Mouse (Mus musculus) kidney, adult 2 months (tissue): Measurements from ENCODE around the gene Akirin2. TPM values are rescaled to one million over a fixed set of nuclear protein-coding genes. Genes with fewer than 3 reads are reported as not detected.
"Not testable (repeated sequence)": the region's sequence is repeated elsewhere in the genome, so short reads cannot be mapped to it uniquely, and the experiment has no call there.

ENCODE experiments used
- DNase-seq: peaks from one replicate; pipeline ENCODE4 v3.0.0; 2021
- H3K27ac ChIP-seq: fragments of 200-500 bp; 2 replicates; pipeline ENCODE4 v1.5.1; 2012; ENCODE audit warnings: low read depth, low read length, control low read depth, inconsistent platforms; ENCODE audit not compliant: insufficient read depth
- H3K27me3 ChIP-seq: fragments of 200-500 bp; replicated peaks from 2 replicates; pipeline ENCODE4 v1.6.1; 2012; ENCODE audit warnings: mild to moderate bottlenecking, moderate library complexity, low read length, inconsistent platforms; ENCODE audit not compliant: control insufficient read depth, insufficient read depth
- H3K36me3 ChIP-seq: fragments of 200-500 bp; 2 replicates; pipeline ENCODE4 v1.6.1; 2012; ENCODE audit warnings: mild to moderate bottlenecking, moderate library complexity, low read length, inconsistent platforms; ENCODE audit not compliant: control insufficient read depth, insufficient read depth
- H3K4me1 ChIP-seq: fragments of 200-500 bp; 2 replicates; pipeline ENCODE4 v1.6.1; 2011; ENCODE audit warnings: low read length; ENCODE audit not compliant: control insufficient read depth, insufficient read depth
- H3K4me3 ChIP-seq: fragments of 200-500 bp; 2 replicates; pipeline ENCODE4 v1.5.1; 2011; ENCODE audit warnings: mild to moderate bottlenecking, low read depth, low read length, control low read depth; ENCODE audit not compliant: insufficient read depth
- CTCF ChIP-seq: fragments of 200-500 bp; conservative IDR thresholded peaks from 2 replicates; pipeline ENCODE4 v1.5.1; 2011; ENCODE audit warnings: low read depth, mild to moderate bottlenecking, control low read depth, low read length, moderate library complexity, mixed read lengths; ENCODE audit not compliant: insufficient read depth, insufficient read length
- POLR2A ChIP-seq: fragments of 200-500 bp; IDR thresholded peaks from one replicate; pipeline ENCODE4 v1.6.1; 2011; ENCODE audit warnings: low read depth, low read length, control low read depth
- WGBS: fragments of 180-500 bp; shearing (Covaris S2); methylation state at CpG from one replicate; pipeline ENCODE4 v1.1.7; 2018; 5-methylcytosine and 5-hydroxymethylcytosine counted together
- polyA plus RNA-seq: library from polyadenylated mRNA; depleted of rRNA; stranded (reverse); fragments of >200 nt; gene quantifications from 2 replicates; pipeline ENCODE4 v1.2.3, GENCODE M21; 2012

The Akirin2 gene
- polyA plus RNA-seq, 1 experiment = 24.6 TPM

- DNase-seq = peak; percentile 50
- Histone ChIP-seq H3K4me1 (peaks cover 3% of the 10 kb centered on the region; the same call in 1 of the 2 replicates), H3K27me3 (no peaks in the 10 kb centered on the region), H3K36me3 (peaks cover 17% of the 10 kb centered on the region), H3K27ac (peak overlapping the region; percentile 86), H3K4me3 (no peak overlapping the region)
- WGBS = 59% methylated on average over 6 of the region's 6 CpGs
- TF ChIP-seq CTCF (no peak), POLR2A (no peak)
Measured at GRCm38 (mm10) chr4:34566226-34566625, 15.5 kb downstream of the Akirin2 start.

GRCm38 (mm10) chr4:34572876-34573275 lies 22.1 kb downstream of the Akirin2 start:
- Histone ChIP-seq H3K27me3 (no peaks in the 10 kb centered on the region), H3K27ac (0 out of 2 replicates have a peak overlapping the region, but pooled peaks have one; percentile 16), H3K4me1 (peaks cover 3% of the 10 kb centered on the region; the same call in 1 of the 2 replicates), H3K36me3 (peaks cover 20% of the 10 kb centered on the region), H3K4me3 (no peak overlapping the region)
- 73% methylated on average over 2 of the region's 2 CpGs for WGBS
- DNase-seq = no peak
- TF ChIP-seq CTCF (no peak), POLR2A (no peak)

- Histone ChIP-seq H3K27ac (no peak overlapping the region), H3K4me3 (no peak overlapping the region), H3K27me3 (no peaks in the 10 kb centered on the region), H3K4me1 (peaks cover 3% of the 10 kb centered on the region; the same call in 1 of the 2 replicates), H3K36me3 (peaks cover 14% of the 10 kb centered on the region)
- 97% methylated on average over 2 of the region's 2 CpGs for WGBS
- DNase-seq = peak; percentile 40
- TF ChIP-seq CTCF (no peak), POLR2A (no peak)
Measured at GRCm38 (mm10) chr4:34577028-34577427, 26.3 kb downstream of the Akirin2 start.

GRCm38 (mm10) chr4:34579215-34579614 lies 28.5 kb downstream of the Akirin2 start:
- H3K36me3 ChIP-seq = peaks cover 11% of the 10 kb centered on the region

GRCm38 (mm10) chr4:34581489-34581888 lies 30.8 kb downstream of the Akirin2 start:
- DNase-seq, H3K27me3 ChIP-seq, H3K4me3 ChIP-seq, H3K27ac ChIP-seq, H3K36me3 ChIP-seq: not testable (repeated sequence)
- WGBS = 76% methylated on average over 1 of the region's 1 CpGs
- peaks cover 17% of the 10 kb centered on the region for H3K4me1 ChIP-seq

More at GRCm38 (mm10) chr4:34579215-34579614, 28.5 kb downstream of the Akirin2 start:
- no peak for TF ChIP-seq POLR2A
- no peak for TF ChIP-seq CTCF
- H3K4me1 ChIP-seq = peaks cover 12% of the 10 kb centered on the region
- no peak overlapping the region for H3K4me3 ChIP-seq
- no peak overlapping the region for H3K27ac ChIP-seq
- H3K27me3 ChIP-seq = no peaks in the 10 kb centered on the region
- DNase-seq = peak; percentile 52
- 53% methylated on average over 1 of the region's 1 CpGs for WGBS

- WGBS = 52% methylated on average over 7 of the region's 7 CpGs
- no peaks in the 10 kb centered on the region for H3K27me3 ChIP-seq
- no peak overlapping the region for H3K27ac ChIP-seq
- H3K4me3 ChIP-seq = no peak overlapping the region
- DNase-seq = no peak
- peaks cover 7% of the 10 kb centered on the region for H3K36me3 ChIP-seq
- H3K4me1 ChIP-seq = peaks cover 17% of the 10 kb centered on the region
- no peak for TF ChIP-seq POLR2A
- TF ChIP-seq CTCF = no peak
Measured at GRCm38 (mm10) chr4:34581990-34582389, 31.3 kb downstream of the Akirin2 start.

- DNase-seq = no peak
- Histone ChIP-seq H3K27me3 (no peaks in the 10 kb centered on the region), H3K27ac (no peak overlapping the region), H3K36me3 (peaks cover 3% of the 10 kb centered on the region), H3K4me3 (no peak overlapping the region), H3K4me1 (peaks cover 17% of the 10 kb centered on the region)
- TF ChIP-seq CTCF = no peak
- TF ChIP-seq POLR2A = no peak
- 54% methylated on average over 5 of the region's 5 CpGs for WGBS
Measured at GRCm38 (mm10) chr4:34582476-34582875, 31.7 kb downstream of the Akirin2 start.
